26 mouse cellular contexts compared by ENCODE assay signal in the genomic region with DNA sequence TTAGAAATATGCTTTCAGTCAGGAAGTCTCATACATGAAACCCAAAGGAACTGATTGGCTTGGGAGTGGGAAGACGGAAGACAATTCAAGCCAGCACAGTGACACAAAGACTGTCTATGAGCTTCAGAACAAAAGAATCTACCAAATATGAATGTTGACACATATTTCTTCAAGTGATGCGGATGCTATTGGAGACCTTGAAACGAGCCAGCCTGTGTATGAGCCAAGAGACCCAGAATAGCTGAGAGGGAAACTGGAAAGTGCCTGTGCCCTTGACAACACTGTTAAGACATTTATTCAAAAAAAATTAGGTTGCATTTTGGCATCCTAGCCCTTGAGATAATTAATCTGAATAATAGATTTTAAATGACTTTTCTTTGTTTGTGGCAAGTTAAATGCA.
"Had no signal": no experiment of that assay in that cellular context is flagged by ENCODE, and none has a peak within 500 bp of the region (broad histone marks: within the 10 kb centered on the region; RNA-seq: fewer than 3 reads in every experiment).

No protein-coding gene starts in this region.

- ATAC-seq: inflammation-experienced regulatory T-cells, adult 6 months; intestine, embryonic 15.5 days; intestine, postnatal 0 days had no signal

- H3K4me1 ChIP-seq: heart, embryonic 10.5 days; heart, embryonic 12.5 days; hindbrain, embryonic 13.5 days; hindbrain, embryonic 15.5 days; intestine, embryonic 15.5 days; limb, embryonic 10.5 days; limb, embryonic 12.5 days; liver, embryonic 13.5 days; liver, embryonic 15.5 days had no signal

- H3K36me3 ChIP-seq: heart, embryonic 10.5 days; heart, embryonic 12.5 days; hindbrain, embryonic 13.5 days; hindbrain, embryonic 15.5 days; intestine, embryonic 15.5 days; limb, embryonic 10.5 days; limb, embryonic 12.5 days; liver, embryonic 13.5 days; liver, embryonic 15.5 days had no signal

- H3K27ac ChIP-seq: gastrocnemius, adult 2 months; heart, embryonic 10.5 days; hindbrain, embryonic 13.5 days; hindbrain, embryonic 15.5 days; intestine, embryonic 15.5 days; layer of hippocampus, adult 2 months; left cerebral cortex, adult 2 months; limb, embryonic 10.5 days; limb, embryonic 12.5 days; liver, embryonic 13.5 days; liver, embryonic 15.5 days had no signal

- H3K27me3 ChIP-seq: heart, embryonic 12.5 days; hindbrain, embryonic 13.5 days; hindbrain, embryonic 15.5 days; intestine, embryonic 15.5 days; limb, embryonic 12.5 days; liver, embryonic 13.5 days; liver, embryonic 15.5 days had no signal

- DNase-seq: gastrocnemius, adult 2 months; gastrocnemius, postnatal 10 days; gastrocnemius, postnatal 25 days; heart, adult 18-20 months; heart, postnatal 10 days; heart, postnatal 4 days; kidney, adult 18-20 months; kidney, adult 8-10 months; kidney, postnatal 10 days; kidney, postnatal 25 days; kidney, postnatal 4 days; liver; liver, embryonic 13.5 days had no signal

- H3K4me2 ChIP-seq: heart, embryonic 12.5 days; hindbrain, embryonic 13.5 days; hindbrain, embryonic 15.5 days; intestine, embryonic 15.5 days; limb, embryonic 12.5 days; liver, embryonic 11.5 days; liver, embryonic 13.5 days; liver, embryonic 15.5 days had no signal

- H3K9ac ChIP-seq: heart, embryonic 12.5 days; hindbrain, embryonic 13.5 days; hindbrain, embryonic 15.5 days; intestine, embryonic 15.5 days; limb, embryonic 12.5 days; liver, embryonic 13.5 days; liver, embryonic 15.5 days had no signal

- H3K4me3 ChIP-seq: gastrocnemius, adult 2 months; heart, embryonic 10.5 days; heart, embryonic 12.5 days; hindbrain, embryonic 13.5 days; hindbrain, embryonic 15.5 days; intestine, embryonic 15.5 days; layer of hippocampus, adult 2 months; left cerebral cortex, adult 2 months; limb, embryonic 10.5 days; limb, embryonic 12.5 days; liver, embryonic 13.5 days; liver, embryonic 15.5 days had no signal

- H3K9me3 ChIP-seq: heart, embryonic 10.5 days; heart, embryonic 12.5 days; hindbrain, embryonic 13.5 days; hindbrain, embryonic 15.5 days; intestine, embryonic 15.5 days; limb, embryonic 10.5 days; limb, embryonic 12.5 days; liver, embryonic 15.5 days had no signal
